Mouse (Mus musculus): ENCODE measurements around the gene Cpne2. TPM values are rescaled to one million over a fixed set of nuclear protein-coding genes. Genes with fewer than 3 reads are reported as not detected.

Cpne2 gene
- polyA plus RNA-seq, 1 experiment from 2014 or later = 14.0 TPM

- 0 out of 2 replicates have a peak, but pooled peaks cover 3% of the 10 kb centered on the region for H3K27me3 ChIP-seq
- H3K4me2 ChIP-seq = no peak overlapping the region
- no peak overlapping the region for H3K27ac ChIP-seq
- no peaks in the 10 kb centered on the region for H3K36me3 ChIP-seq
- H3K9me3 ChIP-seq = no peaks in the 10 kb centered on the region
- H3K9ac ChIP-seq = no peak overlapping the region
- no peak overlapping the region for H3K4me3 ChIP-seq
- no peak for ATAC-seq (ENCODE audit: insufficient number of reproducible peaks, low FRiP score, low TSS enrichment, low read depth)
- H3K4me1 ChIP-seq = no peaks in the 10 kb centered on the region
- 89% methylated on average over 5 of the region's 5 CpGs for WGBS
Measured at GRCm38 (mm10) chr8:94519021-94519420, 13.8 kb upstream of the Cpne2 start.

DNA sequence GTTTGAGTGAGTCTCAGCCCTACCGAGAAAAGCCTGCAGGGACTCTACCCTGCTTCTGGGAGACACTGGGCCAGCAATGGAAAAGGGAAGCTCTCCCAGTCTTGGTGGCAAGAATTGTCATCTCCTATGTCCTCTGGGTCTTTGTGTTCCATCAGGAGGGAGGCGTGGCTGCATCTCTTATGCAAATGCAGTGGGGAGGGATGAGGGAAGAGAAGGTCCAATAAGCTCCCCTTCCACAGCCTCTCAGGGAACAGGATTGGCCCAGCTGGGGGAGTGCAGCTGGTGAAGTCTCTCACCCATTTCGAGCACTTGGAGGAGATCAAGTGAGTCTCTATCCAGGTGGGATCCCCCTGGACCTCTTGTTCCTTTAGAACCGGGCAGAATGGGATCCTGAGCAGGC is 11.3 kb upstream of the Cpne2 start:
- 58% methylated on average over 4 of the region's 4 CpGs for WGBS
- H3K9me3 ChIP-seq = no peaks in the 10 kb centered on the region

DNA sequence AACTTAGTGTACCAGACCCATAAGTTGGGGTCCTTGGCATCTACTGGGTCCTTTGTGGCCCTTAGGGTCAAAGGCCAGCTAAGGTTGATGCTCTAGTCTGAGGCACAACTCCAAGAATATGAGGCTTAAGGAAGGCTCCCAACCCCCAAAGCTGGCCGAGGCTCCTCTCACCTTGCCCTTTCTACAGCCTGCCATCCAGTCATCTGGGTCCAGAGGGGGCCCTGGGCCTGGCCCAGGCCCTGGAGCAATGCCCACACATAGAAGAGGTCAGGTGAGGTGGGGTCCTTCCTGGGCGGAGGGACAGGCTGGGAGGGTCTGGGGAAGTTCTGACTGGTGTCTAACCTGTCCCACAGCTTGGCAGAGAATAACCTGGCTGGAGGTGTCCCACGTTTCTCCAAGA is 10.3 kb upstream of the Cpne2 start:
- WGBS = 77% methylated on average over 3 of the region's 3 CpGs
- H3K4me3 ChIP-seq = no peak overlapping the region
- H3K4me1 ChIP-seq = no peaks in the 10 kb centered on the region
- H3K9me3 ChIP-seq = no peaks in the 10 kb centered on the region
- no peak for ATAC-seq (ENCODE audit: insufficient number of reproducible peaks, low FRiP score, low TSS enrichment, low read depth)
- 0 out of 2 replicates have a peak, but pooled peaks cover 3% of the 10 kb centered on the region for H3K27me3 ChIP-seq
- H3K36me3 ChIP-seq = no peaks in the 10 kb centered on the region
- no peak overlapping the region for H3K4me2 ChIP-seq
- H3K27ac ChIP-seq = no peak overlapping the region
- no peak overlapping the region for H3K9ac ChIP-seq

More for the DNA sequence above, 11.3 kb upstream of the Cpne2 start:
- H3K4me1 ChIP-seq = no peaks in the 10 kb centered on the region
- H3K36me3 ChIP-seq = no peaks in the 10 kb centered on the region
- no peak overlapping the region for H3K4me2 ChIP-seq
- H3K4me3 ChIP-seq = no peak overlapping the region
- no peak for ATAC-seq (ENCODE audit: insufficient number of reproducible peaks, low FRiP score, low TSS enrichment, low read depth)
- no peak overlapping the region for H3K27ac ChIP-seq
- 0 out of 2 replicates have a peak, but pooled peaks cover 3% of the 10 kb centered on the region for H3K27me3 ChIP-seq
- H3K9ac ChIP-seq = no peak overlapping the region

DNA sequence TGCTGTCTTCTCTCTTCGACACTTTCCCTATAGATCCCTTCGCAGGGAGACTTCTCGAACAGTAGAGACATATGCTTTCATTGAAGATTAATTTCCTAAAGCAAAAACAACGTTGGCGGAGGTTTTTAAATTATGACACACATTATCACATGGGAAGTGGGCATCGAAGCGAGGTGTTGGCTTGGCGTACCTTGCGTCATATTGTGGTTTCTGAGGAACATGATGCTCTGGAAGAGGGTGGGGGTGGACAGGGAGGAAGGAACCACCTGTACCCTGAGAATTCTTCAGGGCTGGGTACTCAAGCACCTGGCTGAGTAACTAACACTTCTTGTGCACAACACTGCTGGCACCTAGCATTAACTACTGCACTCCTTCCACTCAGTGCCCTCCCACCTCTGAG is 8.2 kb upstream of the Cpne2 start:
- H3K27me3 ChIP-seq = no peaks in the 10 kb centered on the region
- WGBS = 85% methylated on average over 9 of the region's 9 CpGs
- ATAC-seq (ENCODE audit: insufficient number of reproducible peaks, low FRiP score, low TSS enrichment, low read depth) = no peak
- H3K4me3 ChIP-seq = no peak overlapping the region
- H3K9ac ChIP-seq = no peak overlapping the region
- H3K36me3 ChIP-seq = no peaks in the 10 kb centered on the region
- H3K27ac ChIP-seq = no peak overlapping the region
- no peaks in the 10 kb centered on the region for H3K9me3 ChIP-seq
- H3K4me2 ChIP-seq = no peak overlapping the region
- H3K4me1 ChIP-seq = no peaks in the 10 kb centered on the region

DNA sequence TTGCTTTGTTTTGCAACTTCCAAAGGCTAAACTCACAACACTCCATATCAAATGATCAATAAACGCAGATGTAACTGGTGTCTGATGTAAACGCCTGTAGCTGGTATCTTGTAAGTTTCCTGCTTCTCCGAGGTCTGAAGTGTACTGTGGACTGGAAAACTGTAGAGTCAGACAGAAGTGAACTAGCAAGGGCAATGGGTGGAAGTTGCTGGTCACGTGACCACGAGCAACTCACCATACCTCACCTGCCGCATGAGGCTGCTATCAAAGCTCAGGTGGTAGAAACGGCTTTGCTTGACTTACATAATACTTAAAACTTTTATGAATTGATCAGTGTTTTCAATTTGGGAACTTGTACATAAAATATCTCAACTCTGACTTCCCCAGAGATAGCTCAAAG is 5.6 kb upstream of the Cpne2 start:
- 83% methylated on average over 7 of the region's 7 CpGs for WGBS
- no peak for ATAC-seq (ENCODE audit: insufficient number of reproducible peaks, low FRiP score, low TSS enrichment, low read depth)
- H3K4me3 ChIP-seq = no peak overlapping the region
- H3K27me3 ChIP-seq = peaks cover 5% of the 10 kb centered on the region; the same call in 1 of the 2 replicates
- peaks cover 5% of the 10 kb centered on the region; the same call in 1 of the 2 replicates for H3K4me1 ChIP-seq
- no peak overlapping the region for H3K27ac ChIP-seq
- H3K9ac ChIP-seq = no peak overlapping the region
- H3K9me3 ChIP-seq = no peaks in the 10 kb centered on the region
- no peak overlapping the region for H3K4me2 ChIP-seq
- H3K36me3 ChIP-seq = no peaks in the 10 kb centered on the region

- Histone ChIP-seq H3K9ac (no peak overlapping the region), H3K4me2 (no peak overlapping the region), H3K4me1 (peaks cover 11% of the 10 kb centered on the region), H3K27ac (no peak overlapping the region), H3K4me3 (no peak overlapping the region), H3K36me3 (no peaks in the 10 kb centered on the region), H3K27me3 (peaks cover 8% of the 10 kb centered on the region; the same call in 1 of the 2 replicates), H3K9me3 (no peaks in the 10 kb centered on the region)
- WGBS = 44% methylated on average over 4 of the region's 4 CpGs
- ATAC-seq (ENCODE audit: insufficient number of reproducible peaks, low FRiP score, low TSS enrichment, low read depth) = no peak
Measured at GRCm38 (mm10) chr8:94528245-94528644, 4.5 kb upstream of the Cpne2 start.

- no peak overlapping the region for H3K9ac ChIP-seq
- H3K9me3 ChIP-seq = no peaks in the 10 kb centered on the region
- H3K27ac ChIP-seq = no peak overlapping the region
- peaks cover 22% of the 10 kb centered on the region for H3K27me3 ChIP-seq
- H3K4me3 ChIP-seq = no peak overlapping the region
- 64% methylated on average over 4 of the region's 4 CpGs for WGBS
- no peaks in the 10 kb centered on the region for H3K36me3 ChIP-seq
- no peak overlapping the region for H3K4me2 ChIP-seq
- peaks cover 22% of the 10 kb centered on the region for H3K4me1 ChIP-seq
- ATAC-seq (ENCODE audit: insufficient number of reproducible peaks, low FRiP score, low TSS enrichment, low read depth) = no peak
Measured at GRCm38 (mm10) chr8:94529875-94530274, 2.9 kb upstream of the Cpne2 start.

- Histone ChIP-seq H3K27ac (no peak overlapping the region), H3K4me1 (peaks cover 22% of the 10 kb centered on the region), H3K4me3 (no peak overlapping the region), H3K9me3 (no peaks in the 10 kb centered on the region), H3K9ac (no peak overlapping the region), H3K27me3 (peaks cover 30% of the 10 kb centered on the region), H3K36me3 (no peaks in the 10 kb centered on the region), H3K4me2 (no peak overlapping the region)
- 87% methylated on average over 4 of the region's 4 CpGs for WGBS
- ATAC-seq (ENCODE audit: insufficient number of reproducible peaks, low FRiP score, low TSS enrichment, low read depth) = no peak
Measured at GRCm38 (mm10) chr8:94530643-94531042, 2.1 kb upstream of the Cpne2 start.

GRCm38 (mm10) chr8:94532000-94532399 is 790 bp upstream of the Cpne2 start:
- Histone ChIP-seq H3K4me1 (peaks cover 22% of the 10 kb centered on the region), H3K27me3 (peaks cover 33% of the 10 kb centered on the region), H3K4me2 (peak overlapping the region; percentile 98), H3K9ac (no peak overlapping the region), H3K4me3 (peak overlapping the region; percentile 73), H3K36me3 (no peaks in the 10 kb centered on the region), H3K9me3 (no peaks in the 10 kb centered on the region), H3K27ac (no peak overlapping the region)
- ATAC-seq (ENCODE audit: insufficient number of reproducible peaks, low FRiP score, low TSS enrichment, low read depth) = no peak
- 5% methylated on average over 8 of the region's 8 CpGs for WGBS

GRCm38 (mm10) chr8:94532525-94532872 is 291 bp upstream of the Cpne2 start:
- Histone ChIP-seq H3K4me3 (peak overlapping the region; percentile 73), H3K4me2 (peak overlapping the region; percentile 98), H3K9ac (peak overlapping the region; percentile 74), H3K9me3 (no peaks in the 10 kb centered on the region), H3K27ac (no peak overlapping the region), H3K36me3 (no peaks in the 10 kb centered on the region), H3K4me1 (peaks cover 25% of the 10 kb centered on the region), H3K27me3 (peaks cover 33% of the 10 kb centered on the region)
- no peak for ATAC-seq (ENCODE audit: insufficient number of reproducible peaks, low FRiP score, low TSS enrichment, low read depth)
- WGBS = under 1% methylated on average over 34 of the region's 34 CpGs

GRCm38 (mm10) chr8:94534612-94535011 is 1.8 kb downstream of the Cpne2 start:
- H3K27ac ChIP-seq = no peak overlapping the region
- H3K4me2 ChIP-seq = no peak overlapping the region
- ATAC-seq (ENCODE audit: insufficient number of reproducible peaks, low FRiP score, low TSS enrichment, low read depth) = no peak
- WGBS = 37% methylated on average over 4 of the region's 4 CpGs
- no peak overlapping the region for H3K4me3 ChIP-seq
- H3K9ac ChIP-seq = no peak overlapping the region
- peaks cover 33% of the 10 kb centered on the region for H3K27me3 ChIP-seq
- no peaks in the 10 kb centered on the region for H3K36me3 ChIP-seq
- H3K9me3 ChIP-seq = no peaks in the 10 kb centered on the region
- peaks cover 25% of the 10 kb centered on the region for H3K4me1 ChIP-seq

GRCm38 (mm10) chr8:94535631-94536030 is 2.8 kb downstream of the Cpne2 start:
- Histone ChIP-seq H3K9me3 (no peaks in the 10 kb centered on the region), H3K27ac (no peak overlapping the region), H3K4me1 (peaks cover 25% of the 10 kb centered on the region), H3K36me3 (no peaks in the 10 kb centered on the region), H3K4me2 (no peak overlapping the region), H3K27me3 (peaks cover 33% of the 10 kb centered on the region), H3K9ac (no peak overlapping the region), H3K4me3 (no peak overlapping the region)
- 86% methylated on average over 7 of the region's 7 CpGs for WGBS
- no peak for ATAC-seq (ENCODE audit: insufficient number of reproducible peaks, low FRiP score, low TSS enrichment, low read depth)

- no peaks in the 10 kb centered on the region for H3K36me3 ChIP-seq
- no peak for ATAC-seq (ENCODE audit: insufficient number of reproducible peaks, low FRiP score, low TSS enrichment, low read depth)
- no peaks in the 10 kb centered on the region for H3K9me3 ChIP-seq
- no peak overlapping the region for H3K4me2 ChIP-seq
- H3K4me3 ChIP-seq = no peak overlapping the region
- no peak overlapping the region for H3K27ac ChIP-seq
- peaks cover 28% of the 10 kb centered on the region for H3K27me3 ChIP-seq
- H3K9ac ChIP-seq = no peak overlapping the region
- H3K4me1 ChIP-seq = peaks cover 18% of the 10 kb centered on the region
- WGBS = 76% methylated on average over 2 of the region's 2 CpGs
Measured at GRCm38 (mm10) chr8:94537456-94537855, 4.7 kb downstream of the Cpne2 start.

Data from limb, embryonic 15.5 days (tissue).